Mouse (Mus musculus): Measurements from ENCODE around the gene Sacm1l. TPM values are rescaled to one million over a fixed set of nuclear protein-coding genes. Genes with fewer than 3 reads are reported as not detected.

The Sacm1l gene
- polyA plus RNA-seq, 1 experiment from 2014 or later = 26.5 TPM

GRCm38 (mm10) chr9:123509638-123510604 is 19.6 kb upstream of the Sacm1l start:
- peaks cover 6% of the 10 kb centered on the region; the same call in 1 of the 2 replicates for H3K4me1 ChIP-seq (replicated peaks)
- peak overlapping the region; percentile 21; the same call in 1 of the 2 replicates for H3K4me2 ChIP-seq
- WGBS (ENCODE audit: insufficient replicate concordance) = 42% methylated on average over 8 of the region's 8 CpGs
- no peaks in the 10 kb centered on the region for H3K27me3 ChIP-seq
- peaks cover 59% of the 10 kb centered on the region for H3K36me3 ChIP-seq (replicated peaks)
- H3K9ac ChIP-seq = no peak overlapping the region
- peak overlapping the region; percentile 33; the same call in 1 of the 2 replicates for H3K27ac ChIP-seq (replicated peaks)
- H3K9me3 ChIP-seq (replicated peaks) = no peaks in the 10 kb centered on the region
- no peak overlapping the region for H3K4me3 ChIP-seq (replicated peaks)
- ATAC-seq (ENCODE audit: insufficient read depth) = peak; percentile 26; the same call in 1 of the 2 replicates

GRCm38 (mm10) chr9:123510926-123511325 is 18.6 kb upstream of the Sacm1l start:
- Histone ChIP-seq H3K9me3 (replicated peaks) (no peaks in the 10 kb centered on the region), H3K4me3 (replicated peaks) (no peak overlapping the region), H3K9ac (no peak overlapping the region), H3K36me3 (replicated peaks) (peaks cover 53% of the 10 kb centered on the region), H3K27me3 (no peaks in the 10 kb centered on the region), H3K4me2 (no peak overlapping the region), H3K4me1 (replicated peaks) (peaks cover 6% of the 10 kb centered on the region; the same call in 1 of the 2 replicates), H3K27ac (replicated peaks) (no peak overlapping the region)
- 81% methylated on average over 5 of the region's 5 CpGs for WGBS (ENCODE audit: insufficient replicate concordance)
- no peak for ATAC-seq (ENCODE audit: insufficient read depth)

- Histone ChIP-seq H3K4me1 (replicated peaks) (peaks cover 6% of the 10 kb centered on the region; the same call in 1 of the 2 replicates), H3K36me3 (replicated peaks) (peaks cover 65% of the 10 kb centered on the region), H3K9ac (no peak overlapping the region), H3K4me3 (replicated peaks) (no peak overlapping the region), H3K27me3 (no peaks in the 10 kb centered on the region), H3K4me2 (no peak overlapping the region), H3K27ac (replicated peaks) (no peak overlapping the region), H3K9me3 (replicated peaks) (no peaks in the 10 kb centered on the region)
- ATAC-seq (ENCODE audit: insufficient read depth) = no peak
- 73% methylated on average over 2 of the region's 2 CpGs for WGBS (ENCODE audit: insufficient replicate concordance)
Observed at GRCm38 (mm10) chr9:123512482-123512881, 17.1 kb upstream of the Sacm1l start.

DNA sequence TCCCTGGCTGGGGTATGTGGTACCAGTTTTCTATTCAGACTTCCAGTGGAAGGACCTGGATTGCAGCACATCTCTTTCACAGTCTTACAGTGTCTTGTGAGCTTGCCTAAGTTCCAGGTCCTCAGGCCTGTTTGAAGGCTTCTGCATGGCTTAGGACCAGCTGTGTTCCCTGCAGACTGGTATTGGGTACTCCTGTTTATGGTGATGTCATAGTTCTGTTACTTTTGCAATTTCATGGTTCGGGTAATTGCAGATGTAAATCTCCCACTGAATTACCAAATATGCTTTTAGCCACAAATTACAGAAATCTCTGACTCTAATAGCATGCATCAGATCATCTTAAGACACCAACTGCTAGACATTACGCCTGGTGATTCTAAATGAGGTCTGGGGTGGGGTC is 14.5 kb upstream of the Sacm1l start:
- Histone ChIP-seq H3K9ac (no peak overlapping the region), H3K27me3 (no peaks in the 10 kb centered on the region), H3K9me3 (replicated peaks) (no peaks in the 10 kb centered on the region), H3K4me3 (replicated peaks) (no peak overlapping the region), H3K36me3 (replicated peaks) (peaks cover 83% of the 10 kb centered on the region), H3K27ac (replicated peaks) (no peak overlapping the region), H3K4me2 (no peak overlapping the region), H3K4me1 (replicated peaks) (peaks cover 4% of the 10 kb centered on the region; the same call in 1 of the 2 replicates)
- 81% methylated on average over 2 of the region's 2 CpGs for WGBS (ENCODE audit: insufficient replicate concordance)
- ATAC-seq (ENCODE audit: insufficient read depth) = no peak

DNA sequence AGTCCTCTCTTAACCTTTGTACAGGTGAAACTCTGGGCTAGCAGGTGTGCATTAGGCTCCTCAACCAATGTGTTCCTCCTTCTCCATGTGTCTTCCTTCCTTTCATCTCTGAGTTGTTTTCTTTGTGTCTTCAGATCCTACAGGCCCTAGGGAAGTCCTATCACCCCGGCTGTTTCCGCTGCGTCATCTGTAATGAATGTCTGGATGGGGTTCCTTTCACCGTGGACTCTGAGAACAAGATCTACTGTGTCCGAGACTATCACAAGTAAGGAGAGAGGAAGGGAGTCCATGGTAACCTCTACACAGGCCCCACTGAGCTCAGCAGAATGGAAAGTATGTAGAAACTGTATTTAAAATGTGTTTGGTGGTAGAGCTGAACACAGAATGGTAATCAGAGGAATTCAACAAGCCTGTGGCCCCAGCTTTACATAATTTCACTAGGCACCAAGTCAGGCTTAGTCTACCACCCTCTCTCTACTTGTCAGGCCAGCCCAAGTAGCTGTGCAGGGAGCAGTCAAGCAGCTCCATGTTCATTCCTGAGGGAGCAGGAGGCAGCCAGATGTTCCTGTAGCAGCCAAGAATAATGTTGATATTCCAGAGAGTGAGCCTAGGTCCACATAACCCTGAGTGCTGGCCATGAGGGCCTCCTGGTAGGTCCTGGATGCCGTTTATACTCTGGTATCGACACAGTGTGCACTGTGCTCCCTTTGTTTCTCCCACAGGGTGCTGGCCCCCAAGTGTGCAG is 12.7 kb upstream of the Sacm1l start:
- H3K4me2 ChIP-seq = no peak overlapping the region
- no peak overlapping the region for H3K27ac ChIP-seq (replicated peaks)
- peaks cover 78% of the 10 kb centered on the region for H3K36me3 ChIP-seq (replicated peaks)
- H3K27me3 ChIP-seq = no peaks in the 10 kb centered on the region
- no peak for ATAC-seq (ENCODE audit: insufficient read depth)
- 0 out of 2 replicates have a peak, but pooled peaks cover 3% of the 10 kb centered on the region for H3K4me1 ChIP-seq (replicated peaks)
- H3K9me3 ChIP-seq (replicated peaks) = no peaks in the 10 kb centered on the region
- H3K9ac ChIP-seq = no peak overlapping the region
- WGBS (ENCODE audit: insufficient replicate concordance) = 86% methylated on average over 7 of the region's 7 CpGs
- no peak overlapping the region for H3K4me3 ChIP-seq (replicated peaks)

GRCm38 (mm10) chr9:123518969-123519894 is 10.3 kb upstream of the Sacm1l start:
- Histone ChIP-seq H3K27ac (replicated peaks) (no peak overlapping the region), H3K4me1 (replicated peaks) (0 out of 2 replicates have a peak, but pooled peaks cover 3% of the 10 kb centered on the region), H3K4me2 (no peak overlapping the region), H3K4me3 (replicated peaks) (no peak overlapping the region), H3K36me3 (replicated peaks) (peaks cover 59% of the 10 kb centered on the region), H3K27me3 (no peaks in the 10 kb centered on the region), H3K9me3 (replicated peaks) (no peaks in the 10 kb centered on the region), H3K9ac (no peak overlapping the region)
- no peak for ATAC-seq (ENCODE audit: insufficient read depth)
- WGBS (ENCODE audit: insufficient replicate concordance) = 47% methylated on average over 13 of the region's 13 CpGs

GRCm38 (mm10) chr9:123520735-123521134 is 8.8 kb upstream of the Sacm1l start:
- H3K4me1 ChIP-seq (replicated peaks) = peaks cover 8% of the 10 kb centered on the region
- H3K36me3 ChIP-seq (replicated peaks) = peaks cover 56% of the 10 kb centered on the region
- no peak overlapping the region for H3K4me2 ChIP-seq
- 48% methylated on average over 3 of the region's 3 CpGs for WGBS (ENCODE audit: insufficient replicate concordance)
- no peak overlapping the region for H3K9ac ChIP-seq
- H3K4me3 ChIP-seq (replicated peaks) = no peak overlapping the region
- no peak overlapping the region for H3K27ac ChIP-seq (replicated peaks)
- H3K27me3 ChIP-seq = no peaks in the 10 kb centered on the region
- H3K9me3 ChIP-seq (replicated peaks) = no peaks in the 10 kb centered on the region
- ATAC-seq (ENCODE audit: insufficient read depth) = no peak

DNA sequence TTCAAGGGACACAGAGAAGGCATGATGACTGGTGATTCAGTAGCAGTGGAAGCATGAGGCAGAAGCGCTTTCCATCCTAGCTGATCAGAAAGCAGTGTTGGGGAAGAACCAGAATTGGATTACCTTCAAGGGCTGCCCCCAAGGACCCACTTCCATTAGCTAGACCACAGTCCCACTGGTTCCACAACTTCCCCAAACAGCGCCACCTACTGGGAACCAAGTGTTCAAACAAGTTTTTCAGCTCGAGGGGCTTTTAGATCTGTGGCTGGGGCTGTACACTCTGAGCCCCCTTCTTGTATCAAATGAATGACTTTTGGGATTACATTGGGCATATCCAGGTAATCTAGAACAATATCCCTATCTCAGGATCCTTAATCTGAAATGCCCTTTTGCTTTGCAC is 5.9 kb upstream of the Sacm1l start:
- Histone ChIP-seq H3K4me3 (replicated peaks) (no peak overlapping the region), H3K4me2 (no peak overlapping the region), H3K4me1 (replicated peaks) (peaks cover 23% of the 10 kb centered on the region), H3K9me3 (replicated peaks) (no peaks in the 10 kb centered on the region), H3K36me3 (replicated peaks) (peaks cover 28% of the 10 kb centered on the region), H3K27ac (replicated peaks) (no peak overlapping the region), H3K9ac (no peak overlapping the region), H3K27me3 (no peaks in the 10 kb centered on the region)
- no peak for ATAC-seq (ENCODE audit: insufficient read depth)
- 26% methylated on average over 3 of the region's 3 CpGs for WGBS (ENCODE audit: insufficient replicate concordance)

GRCm38 (mm10) chr9:123525095-123525494 is 4.5 kb upstream of the Sacm1l start:
- H3K9me3 ChIP-seq (replicated peaks) = no peaks in the 10 kb centered on the region
- no peaks in the 10 kb centered on the region for H3K27me3 ChIP-seq
- ATAC-seq (ENCODE audit: insufficient read depth) = no peak
- peaks cover 25% of the 10 kb centered on the region for H3K4me1 ChIP-seq (replicated peaks)
- no peak overlapping the region for H3K9ac ChIP-seq
- no peak overlapping the region for H3K27ac ChIP-seq (replicated peaks)
- 0% methylated on average over 1 of the region's 1 CpGs for WGBS (ENCODE audit: insufficient replicate concordance)
- no peak overlapping the region for H3K4me3 ChIP-seq (replicated peaks)
- peaks cover 14% of the 10 kb centered on the region for H3K36me3 ChIP-seq (replicated peaks)
- H3K4me2 ChIP-seq = no peak overlapping the region

- ATAC-seq (ENCODE audit: insufficient read depth) = no peak
- Histone ChIP-seq H3K4me3 (replicated peaks) (no peak overlapping the region), H3K9ac (no peak overlapping the region), H3K9me3 (replicated peaks) (no peaks in the 10 kb centered on the region), H3K27ac (replicated peaks) (no peak overlapping the region), H3K27me3 (no peaks in the 10 kb centered on the region), H3K4me1 (replicated peaks) (peaks cover 37% of the 10 kb centered on the region), H3K4me2 (no peak overlapping the region), H3K36me3 (replicated peaks) (0 out of 2 replicates have a peak, but pooled peaks cover 4% of the 10 kb centered on the region)
- WGBS (ENCODE audit: insufficient replicate concordance) = 73% methylated on average over 5 of the region's 5 CpGs
Observed at GRCm38 (mm10) chr9:123526502-123526901, 3.1 kb upstream of the Sacm1l start.
